Mouse (Mus musculus): ENCODE data around the gene Ell2. TPM values are rescaled to one million over a fixed set of nuclear protein-coding genes. Genes with fewer than 3 reads are reported as not detected.
A peak's percentile ranks its signal among the peaks of the same experiment; 100 is the strongest.

Ell2 gene
- total RNA-seq, 2 experiments from 2014 or later = 17.9 to 30.2 TPM

DNA sequence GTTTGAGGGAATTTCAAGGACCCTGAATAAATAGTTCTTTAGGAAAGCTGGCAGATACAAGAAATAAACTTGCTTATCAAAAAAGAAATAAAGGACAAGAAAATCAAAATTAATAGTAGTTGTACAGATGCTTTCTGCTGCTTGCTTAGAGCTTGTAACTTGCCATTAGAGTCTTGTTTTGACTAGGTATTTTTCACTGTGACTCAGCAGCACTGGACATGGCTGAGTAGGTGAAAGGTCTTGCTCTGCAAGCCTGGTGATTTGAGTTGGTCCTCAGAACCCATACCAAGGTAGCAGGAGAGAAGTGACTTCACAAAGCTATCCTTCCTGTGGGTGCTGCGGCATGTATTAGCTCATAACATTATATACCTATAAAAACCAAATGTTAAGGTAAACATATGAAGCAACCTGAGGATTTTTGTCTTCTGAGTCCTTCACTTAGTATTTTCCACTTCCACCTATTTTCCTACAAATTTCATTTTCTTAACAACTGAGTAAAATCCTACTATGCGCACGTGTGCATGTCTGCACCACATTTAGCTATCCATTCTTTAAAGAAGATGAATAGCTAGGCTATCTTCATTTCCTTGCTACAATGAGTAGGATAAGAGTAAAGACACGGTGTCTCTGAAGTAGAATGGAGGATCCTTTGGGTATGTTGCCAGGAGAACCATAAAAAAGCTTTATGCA lies 54.4 kb downstream of the Ell2 start:
- no peak for DNase-seq
- intact Hi-C loops (cut with DNase I; ENCODE audit: low total_unique reads) = no loop called here

DNA sequence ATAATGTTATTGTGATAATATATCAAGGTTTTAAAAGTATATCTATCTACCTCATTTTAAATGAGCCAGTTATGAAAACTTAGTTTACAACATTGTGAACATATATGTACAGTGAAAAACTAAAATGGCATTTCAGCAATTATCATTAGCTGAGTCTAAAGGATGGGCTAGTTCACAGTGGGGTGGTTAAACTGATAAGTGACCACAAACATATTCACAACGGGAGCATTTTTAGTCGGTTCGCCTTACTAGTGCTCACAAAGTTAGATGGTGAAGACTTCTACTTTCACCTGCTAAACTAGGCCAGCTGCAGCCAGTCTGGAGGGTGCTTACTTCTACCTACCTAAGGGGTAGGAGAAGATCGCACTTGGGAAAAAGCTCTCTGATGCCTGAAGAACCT lies 56.2 kb downstream of the Ell2 start:
- intact Hi-C loops (cut with DNase I; ENCODE audit: low total_unique reads) = no loop called here

DNA sequence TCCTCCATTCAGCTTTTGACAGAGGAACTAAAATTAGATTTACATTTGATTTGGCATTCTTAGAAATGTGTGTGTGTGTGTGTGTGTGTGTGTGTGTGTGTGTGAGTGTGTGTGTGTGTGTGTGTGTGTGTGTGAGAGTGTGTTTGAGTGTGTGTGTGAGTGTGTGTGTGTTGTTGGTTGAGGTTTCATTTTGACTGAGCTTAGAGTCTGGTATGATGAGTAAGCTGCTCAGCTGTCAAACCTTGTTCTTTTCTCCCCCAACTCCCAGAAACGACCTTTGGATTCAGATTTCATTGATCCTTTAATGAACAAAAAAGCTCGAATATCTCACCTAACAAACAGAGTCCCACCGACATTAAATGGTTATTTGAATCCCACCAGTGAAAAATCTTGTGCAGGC lies 56.7 kb downstream of the Ell2 start:
- DNase-seq = no peak
- intact Hi-C loops (cut with DNase I; ENCODE audit: low total_unique reads) = no loop called here

More for the DNA sequence above, 56.2 kb downstream of the Ell2 start:
- no peak for DNase-seq

DNA sequence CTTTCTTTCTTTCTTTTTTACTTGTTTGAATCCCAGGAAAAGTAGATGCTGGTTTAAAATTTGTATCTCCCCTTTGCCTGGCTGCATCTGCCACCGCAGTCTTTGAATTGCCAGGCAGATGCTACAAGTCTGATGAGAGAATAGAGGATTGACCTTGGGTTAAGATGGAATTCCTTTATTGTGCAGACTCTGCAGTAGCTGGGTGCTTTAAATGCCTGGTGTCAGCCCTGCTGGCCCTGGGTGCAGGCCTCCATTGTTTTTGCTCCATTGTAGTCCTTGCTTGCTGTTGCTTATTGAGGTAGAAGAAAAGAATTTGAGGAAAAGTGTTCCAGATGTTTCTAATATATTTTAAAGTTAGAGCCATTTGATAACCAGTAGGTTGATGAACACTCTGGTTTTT lies 59.2 kb downstream of the Ell2 start:
- DNase-seq = no peak
- intact Hi-C loops (cut with DNase I; ENCODE audit: low total_unique reads) = no loop called here

DNA sequence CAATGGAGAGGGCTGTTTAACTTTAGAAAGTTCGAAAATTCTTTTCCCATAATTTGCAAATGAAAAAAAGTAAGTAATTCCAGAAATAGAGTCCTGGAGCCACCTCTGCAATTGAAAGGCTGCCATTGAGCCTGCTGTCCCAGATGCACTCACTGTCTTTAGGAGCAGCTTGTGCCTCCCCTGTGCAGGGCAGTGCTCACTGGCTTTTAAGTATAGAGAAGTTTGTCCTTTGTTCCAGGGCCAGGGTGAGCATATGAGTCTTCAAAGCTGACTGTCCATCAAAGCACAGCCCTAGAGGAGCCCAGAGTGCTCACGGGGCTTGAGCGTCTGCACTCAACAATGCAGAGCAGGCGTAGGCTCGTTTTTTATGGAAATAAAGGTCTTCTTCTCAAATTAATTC lies 59.7 kb downstream of the Ell2 start:
- no peak for DNase-seq
- intact Hi-C loops (cut with DNase I; ENCODE audit: low total_unique reads) = no loop called here

DNA sequence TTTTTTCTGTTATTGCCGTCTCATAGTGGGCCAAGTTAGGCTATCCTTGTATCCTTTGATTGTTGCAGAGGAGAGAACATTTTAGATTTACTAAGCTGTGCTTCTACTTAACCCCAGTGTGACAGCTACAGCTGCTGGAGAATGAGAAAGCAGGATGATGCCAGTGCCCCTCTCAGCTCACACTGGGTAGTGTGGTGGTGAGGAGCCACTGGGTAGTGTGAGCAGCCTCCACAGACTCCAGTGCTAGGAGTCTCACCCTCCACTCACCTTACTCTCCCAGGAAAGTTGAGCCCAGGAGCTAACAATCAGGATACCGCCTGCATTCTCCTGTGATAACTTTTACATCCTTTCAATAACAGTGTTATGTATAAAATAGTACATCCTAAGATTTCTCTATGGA lies 60.4 kb downstream of the Ell2 start:
- intact Hi-C loops (cut with DNase I; ENCODE audit: low total_unique reads) = no loop called here
- DNase-seq = no peak

DNA sequence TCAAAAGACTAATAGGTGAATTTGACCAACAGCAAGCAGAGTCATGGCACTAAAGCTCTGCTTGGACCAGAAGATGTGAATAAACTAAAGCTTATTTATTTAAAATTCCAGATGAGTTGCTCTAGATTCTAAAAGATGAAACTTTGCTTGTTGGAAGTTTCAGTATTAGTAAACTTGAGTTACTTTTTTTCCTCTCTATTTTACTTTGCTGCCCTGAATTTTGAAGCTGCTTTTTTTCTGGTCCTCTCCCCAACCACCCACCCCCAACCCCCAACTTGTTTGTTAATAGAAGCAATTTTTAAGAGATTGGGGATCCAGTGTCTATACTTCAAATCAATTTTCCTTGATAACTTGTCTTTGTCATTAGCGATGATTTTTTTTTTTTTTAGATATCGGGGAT lies 64.2 kb downstream of the Ell2 start:
- no peak for DNase-seq
- intact Hi-C loops (cut with DNase I; ENCODE audit: low total_unique reads) = no loop called here

DNA sequence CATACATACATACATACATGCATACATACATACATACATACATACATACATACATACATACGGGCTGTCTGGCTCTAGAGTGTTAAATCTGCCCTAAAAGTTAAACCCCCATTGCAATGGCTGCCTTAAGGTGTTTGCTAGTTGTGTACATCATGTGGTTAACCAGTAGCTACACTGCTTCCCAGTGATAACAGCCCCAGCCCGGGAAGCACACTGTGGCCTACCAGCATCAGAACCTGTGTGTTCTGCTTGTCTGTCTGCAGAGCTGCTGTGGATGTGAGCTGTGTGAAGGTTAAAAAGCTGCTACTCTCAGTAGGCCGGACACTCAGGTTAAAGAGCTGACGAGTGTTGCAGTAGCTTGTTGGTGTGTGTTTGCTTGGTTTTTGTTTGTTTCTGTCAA lies 64.8 kb downstream of the Ell2 start:
- DNase-seq = no peak
- intact Hi-C loops (cut with DNase I; ENCODE audit: low total_unique reads) = no loop called here

DNA sequence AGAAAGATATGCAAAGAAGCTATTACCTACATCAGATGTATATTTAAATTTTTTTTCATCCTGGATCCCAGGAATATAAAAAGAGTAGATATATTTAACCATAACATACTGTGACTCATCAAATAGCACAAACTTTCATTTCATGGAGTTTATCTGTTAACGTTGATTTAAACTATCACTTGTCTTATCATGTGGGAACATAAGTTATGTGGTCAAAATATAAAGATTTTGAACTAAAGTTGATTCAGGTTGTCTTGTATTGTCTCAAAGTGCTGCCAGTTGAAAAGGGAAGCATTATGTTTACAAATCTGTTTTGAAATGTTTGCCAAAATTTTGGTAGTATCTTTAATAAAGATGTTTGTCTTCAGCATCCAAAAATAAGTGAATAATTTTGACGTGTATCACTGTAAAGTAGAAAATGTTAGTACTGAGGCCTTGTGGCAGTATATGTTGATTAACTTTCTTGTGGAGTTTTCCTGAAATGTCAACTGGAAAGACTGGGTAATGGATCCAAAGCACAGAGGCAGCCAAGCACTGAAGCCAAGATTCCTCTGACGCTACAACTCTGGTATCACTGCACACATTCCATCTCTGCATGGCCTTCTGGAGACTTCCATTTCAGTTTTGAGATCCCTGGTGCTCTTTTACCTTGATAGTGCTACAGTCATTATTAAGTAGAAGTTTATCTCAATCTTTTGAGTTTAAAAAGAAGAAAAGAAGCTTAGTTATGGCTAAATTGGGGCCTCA lies 65.6 kb downstream of the Ell2 start:
- peak; percentile 16 for DNase-seq
- intact Hi-C loops (cut with DNase I; ENCODE audit: low total_unique reads) = no loop called here

DNA sequence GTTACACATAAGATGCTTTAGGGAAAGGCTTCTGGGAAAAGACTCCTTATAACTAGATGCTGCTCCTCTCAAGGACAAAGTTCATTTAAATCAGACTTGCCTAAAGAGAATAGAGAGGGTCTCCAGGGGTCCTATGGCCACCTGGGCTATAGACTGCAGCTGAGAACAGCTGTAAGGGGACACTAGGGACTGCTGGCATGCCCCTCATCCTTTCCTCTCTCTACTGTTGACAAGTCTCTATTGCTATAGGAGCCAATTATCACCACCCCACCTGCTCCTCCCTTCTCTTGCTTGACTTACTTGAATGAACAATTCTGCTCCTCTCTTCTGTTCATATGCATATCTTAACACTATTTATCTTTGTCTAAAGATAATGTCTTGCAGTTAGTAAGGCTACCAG lies 69.4 kb downstream of the Ell2 start:
- DNase-seq = no peak
- intact Hi-C loops (cut with DNase I; ENCODE audit: low total_unique reads) = no loop called here

DNA sequence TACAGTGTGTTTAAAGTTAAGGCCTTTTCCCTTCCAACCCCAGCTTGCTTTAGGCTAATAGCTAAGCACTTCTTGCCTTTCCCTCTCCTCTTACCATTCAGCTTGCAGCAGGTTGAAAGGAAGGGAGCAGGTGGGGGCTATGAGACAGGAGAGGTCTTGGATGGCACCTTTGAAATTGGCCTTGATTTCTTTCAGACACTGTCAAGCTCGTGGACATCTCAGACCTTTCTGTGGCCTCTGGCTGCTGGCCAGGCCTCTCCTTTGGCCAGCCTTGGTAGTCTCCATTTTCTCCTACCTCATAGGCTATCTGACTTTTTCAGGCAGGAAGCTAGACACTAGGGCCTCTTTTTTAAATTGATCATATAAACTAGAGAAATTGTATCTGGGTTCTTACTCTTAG lies 70.1 kb downstream of the Ell2 start:
- intact Hi-C loops (cut with DNase I; ENCODE audit: low total_unique reads) = no loop called here

DNA sequence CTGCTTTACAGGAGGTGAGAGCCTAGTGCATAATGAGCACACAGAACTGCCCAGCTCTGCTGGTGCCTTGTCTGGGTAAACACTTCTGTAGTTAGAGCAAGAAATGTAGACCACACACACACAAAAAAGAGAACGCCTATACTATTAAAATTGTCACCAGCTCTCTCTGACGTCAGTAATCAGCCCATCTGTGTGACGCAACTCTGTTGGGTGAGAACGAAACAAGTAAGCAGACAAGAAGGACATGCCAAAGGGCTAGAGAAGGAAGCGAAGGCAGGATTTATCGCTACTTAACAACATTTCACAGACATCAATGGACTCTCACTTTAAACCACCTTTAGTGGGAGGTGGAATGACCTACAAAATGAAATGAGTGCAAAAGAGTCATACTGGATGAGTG lies 71.6 kb downstream of the Ell2 start:
- DNase-seq = no peak
- intact Hi-C loops (cut with DNase I; ENCODE audit: low total_unique reads) = no loop called here

More for the DNA sequence above, 70.1 kb downstream of the Ell2 start:
- no peak for DNase-seq

DNA sequence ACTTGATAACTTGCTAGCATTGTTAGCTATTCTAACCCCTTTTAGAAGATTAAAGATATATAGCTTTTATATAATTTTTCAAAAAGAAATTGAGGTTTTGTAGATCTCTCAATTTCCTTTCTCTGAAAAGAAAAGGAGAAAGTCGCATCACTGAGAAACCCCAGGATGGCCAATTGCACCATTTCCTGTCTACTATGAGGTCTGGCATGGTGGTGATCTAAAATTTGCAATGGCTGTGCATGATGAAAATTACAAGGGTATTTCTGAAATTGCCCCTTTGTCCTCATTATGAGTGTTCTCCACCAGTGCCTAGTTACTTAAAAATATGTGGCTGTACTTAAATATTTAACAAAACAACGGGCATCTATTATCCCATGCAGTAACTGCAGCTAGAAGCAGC lies 72.6 kb downstream of the Ell2 start:
- no peak for DNase-seq
- intact Hi-C loops (cut with DNase I; ENCODE audit: low total_unique reads) = no loop called here

DNA sequence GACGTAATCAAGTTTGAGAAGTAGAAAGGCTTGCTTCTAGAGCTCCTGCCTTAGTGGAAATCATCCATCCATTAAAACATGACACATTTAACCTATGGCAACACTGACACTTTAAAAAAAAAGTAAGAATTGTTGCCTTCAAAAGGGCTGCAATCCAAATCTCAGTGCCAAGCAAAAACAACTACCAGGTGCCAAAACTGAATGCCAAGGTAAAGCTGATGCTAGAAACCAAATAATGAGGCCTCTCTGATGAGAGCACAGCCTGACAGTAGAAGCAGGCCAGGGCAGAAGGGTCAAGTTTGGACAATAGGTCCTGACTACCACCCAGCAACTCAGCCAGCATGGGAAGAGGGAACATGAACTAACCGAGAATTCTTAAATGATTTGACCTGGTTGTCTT lies 73.5 kb downstream of the Ell2 start:
- intact Hi-C loops (cut with DNase I; ENCODE audit: low total_unique reads) = no loop called here
- no peak for DNase-seq

DNA sequence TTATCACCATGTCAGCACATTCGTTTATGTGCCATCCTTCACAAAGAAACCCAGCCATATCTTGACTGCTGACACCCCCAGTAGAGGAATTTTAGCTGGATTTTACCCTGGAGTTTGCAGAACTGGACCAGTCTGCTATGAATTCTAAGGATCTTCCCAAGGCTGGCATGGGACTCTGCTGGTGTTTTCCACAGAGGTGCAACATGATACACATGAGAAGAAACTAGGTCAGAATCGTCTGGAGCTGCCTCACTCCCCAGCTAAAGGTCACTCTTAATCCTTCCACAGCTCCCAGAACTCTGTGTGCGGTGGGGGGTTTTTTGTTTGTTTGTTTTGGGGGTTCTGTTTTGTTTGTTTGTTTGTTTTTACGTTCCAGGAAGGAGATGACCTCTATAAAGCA lies 79.2 kb downstream of the Ell2 start:
- intact Hi-C loops (cut with DNase I; ENCODE audit: low total_unique reads) = no loop called here
- peak; percentile 14 for DNase-seq

DNA sequence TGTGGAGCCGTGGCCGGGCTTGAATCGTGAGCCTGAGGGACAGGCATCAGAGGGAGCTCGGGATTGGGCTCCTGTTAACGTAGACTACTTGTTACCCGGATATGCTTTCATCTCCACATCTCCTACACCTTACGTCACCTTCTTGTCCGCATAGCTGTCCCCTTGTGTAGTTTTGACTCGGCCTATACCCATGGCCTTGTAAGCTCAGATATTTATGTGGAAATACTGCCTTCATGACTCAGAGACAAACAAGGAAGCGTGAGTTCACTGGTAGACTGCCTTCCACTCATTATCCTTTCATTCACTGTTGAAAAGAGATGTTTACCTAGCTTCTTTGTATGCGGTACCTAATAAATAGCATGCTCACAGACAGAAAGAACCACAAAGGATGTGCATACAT lies 79.7 kb downstream of the Ell2 start:
- no peak for DNase-seq
- intact Hi-C loops (cut with DNase I; ENCODE audit: low total_unique reads) = no loop called here

DNA sequence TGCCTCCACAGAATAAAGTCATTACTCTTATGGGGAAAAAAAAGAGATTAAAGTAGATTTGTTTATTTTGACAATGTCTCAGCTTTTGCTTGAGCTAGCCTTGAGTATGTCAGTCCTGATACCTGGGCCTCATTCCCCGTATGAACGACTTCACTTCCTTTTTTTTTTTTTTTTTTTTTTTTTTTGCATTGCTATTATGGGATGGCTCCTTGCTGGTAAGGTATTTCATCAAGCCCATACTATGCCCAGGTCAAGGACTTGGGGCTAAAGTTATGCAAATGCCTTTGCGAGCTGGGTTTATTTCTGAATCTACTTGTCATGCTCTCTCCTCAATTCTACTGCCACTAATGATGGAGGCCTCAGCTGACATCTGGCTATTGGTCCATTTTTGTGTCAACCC lies 80.8 kb downstream of the Ell2 start:
- DNase-seq = no peak
- intact Hi-C loops (cut with DNase I; ENCODE audit: low total_unique reads) = no loop called here

DNA sequence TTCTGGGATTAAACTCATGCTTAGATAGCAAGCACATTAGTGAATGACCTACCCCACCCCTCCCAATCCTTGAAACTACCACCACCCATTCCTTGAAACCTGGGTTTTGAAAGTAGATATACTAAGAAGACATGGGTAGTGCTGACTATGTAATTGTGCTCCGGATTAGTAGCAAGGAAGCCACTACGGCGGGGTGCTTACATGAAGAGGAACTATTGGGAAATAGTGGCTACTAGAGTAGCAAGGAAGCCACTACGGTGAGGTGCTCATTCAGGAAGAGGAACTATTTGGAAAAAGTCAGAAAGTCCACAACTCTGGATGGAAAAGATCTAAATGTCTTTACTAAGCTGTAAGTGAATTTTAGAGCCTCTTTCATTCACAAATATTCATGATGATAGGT lies 81.6 kb downstream of the Ell2 start:
- DNase-seq = no peak
- intact Hi-C loops (cut with DNase I; ENCODE audit: low total_unique reads) = no loop called here

DNA sequence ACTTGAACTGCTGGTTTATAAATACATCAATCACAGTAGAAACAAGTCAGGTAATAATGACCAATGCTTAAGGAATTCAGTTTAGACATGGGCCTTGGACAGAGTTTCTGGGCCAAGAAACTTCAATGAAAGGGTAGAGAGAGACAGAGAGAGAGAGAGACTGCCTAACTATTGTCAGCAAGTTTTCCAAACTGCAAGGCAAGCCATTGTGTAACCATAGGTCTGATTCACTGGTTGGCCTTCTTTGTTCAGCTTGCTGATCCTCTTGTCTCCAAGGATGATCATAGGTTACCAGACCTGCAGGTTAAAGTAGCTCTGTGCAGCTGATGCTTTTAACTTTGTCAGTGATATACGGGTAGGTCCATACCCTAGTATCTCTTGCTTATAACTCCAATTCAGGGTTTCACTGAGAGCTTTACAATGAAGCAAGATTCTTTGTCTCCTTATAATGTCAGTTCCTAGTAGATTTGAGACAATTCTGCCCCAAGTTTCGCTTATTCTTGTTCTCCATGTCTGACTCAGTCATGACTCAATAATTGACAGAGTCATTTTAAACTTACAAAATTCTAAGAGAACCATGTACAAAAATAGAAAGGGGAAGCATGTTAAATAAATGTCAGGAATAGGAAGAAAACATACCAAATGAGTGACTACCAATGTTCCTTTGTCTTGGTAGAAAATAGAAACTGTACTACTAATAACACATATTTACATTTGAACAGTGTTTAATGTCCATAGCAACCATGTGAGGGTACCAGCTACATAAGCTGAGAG lies 82.7 kb downstream of the Ell2 start:
- no peak for DNase-seq
- intact Hi-C loops (cut with DNase I; ENCODE audit: low total_unique reads) = no loop called here

DNA sequence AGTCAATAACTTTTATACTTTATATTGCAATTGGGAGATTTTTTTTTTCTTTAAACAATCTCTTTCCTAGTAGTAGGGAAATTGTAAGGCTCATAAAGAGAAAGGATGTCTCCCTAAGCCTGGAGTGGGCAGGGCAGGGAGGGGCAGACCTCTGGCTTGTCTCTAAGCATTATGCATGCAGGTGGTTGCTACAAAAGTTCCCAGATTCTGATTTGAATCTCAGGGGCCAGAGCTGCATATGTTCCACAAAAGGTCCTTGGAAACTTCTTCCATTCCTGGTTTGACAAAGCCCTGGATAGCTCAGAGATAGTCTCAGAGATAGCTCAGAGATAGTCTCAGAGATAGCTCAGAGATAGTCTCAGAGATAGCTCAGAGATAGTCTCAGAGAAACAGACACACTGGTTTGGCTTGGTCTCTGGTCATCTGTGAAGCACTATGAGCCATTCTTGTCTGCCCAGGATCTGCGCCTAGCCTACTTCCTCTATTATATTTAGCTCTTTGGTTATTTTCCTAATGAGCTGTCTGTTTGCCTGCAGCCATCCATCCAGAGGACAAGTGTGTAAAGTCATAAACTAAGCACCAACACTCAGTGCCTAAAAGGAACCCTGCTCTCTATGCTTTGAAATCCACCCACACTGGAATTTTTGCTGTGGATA lies 84.1 kb downstream of the Ell2 start:
- no peak for DNase-seq
- intact Hi-C loops (cut with DNase I; ENCODE audit: low total_unique reads) = no loop called here

Data from gastrocnemius, postnatal 14 days (tissue).